Mouse (Mus musculus) brain, embryonic 18.5 days (tissue): ENCODE results near the gene Cntfr.
"Not testable (repeated sequence)": the region's sequence is repeated elsewhere in the genome, so short reads cannot be mapped to it uniquely, and the experiment has no call there.

Experiments used
- DNase-seq: peaks from one replicate; pipeline ENCODE4 v3.0.0-alpha.2; 2012; ENCODE audit warnings: low read depth, low spot score

Cntfr gene

DNA sequence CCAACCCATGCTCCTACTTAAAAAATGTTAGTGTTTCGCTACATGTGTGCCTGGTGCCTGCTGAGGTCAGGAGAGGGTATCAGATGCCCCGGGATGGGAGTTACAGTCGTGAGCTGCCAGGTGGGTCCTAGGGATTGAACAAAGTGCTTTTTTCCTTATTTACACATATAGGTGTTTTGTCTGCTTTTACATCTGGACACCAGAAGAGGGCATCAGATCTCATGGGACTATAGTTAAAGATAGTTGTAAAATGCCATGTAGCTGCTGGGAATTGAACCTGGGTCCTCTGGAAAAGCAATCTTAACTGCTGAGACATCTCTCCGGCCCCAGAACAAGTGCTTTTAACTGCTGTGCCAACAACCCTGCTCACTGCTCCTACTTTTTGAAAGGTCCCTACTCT is 13.3 kb upstream of the Cntfr start:
- no peak for DNase-seq

- DNase-seq: no peak
These were observed 11.4 kb upstream of the Cntfr start for GRCm38 (mm10) chr4:41708192-41708745.

- DNase-seq: peak; percentile 73
These were observed 10.2 kb upstream of the Cntfr start for GRCm38 (mm10) chr4:41707011-41707535.

- DNase-seq: no peak
These were observed 9.2 kb upstream of the Cntfr start for GRCm38 (mm10) chr4:41705922-41706754.

GRCm38 (mm10) chr4:41704651-41705050 is 7.8 kb upstream of the Cntfr start:
- no peak for DNase-seq

GRCm38 (mm10) chr4:41702226-41702625 is 5.3 kb upstream of the Cntfr start:
- not testable (repeated sequence) for DNase-seq

GRCm38 (mm10) chr4:41700224-41700623 is 3.3 kb upstream of the Cntfr start:
- not testable (repeated sequence) for DNase-seq

DNA sequence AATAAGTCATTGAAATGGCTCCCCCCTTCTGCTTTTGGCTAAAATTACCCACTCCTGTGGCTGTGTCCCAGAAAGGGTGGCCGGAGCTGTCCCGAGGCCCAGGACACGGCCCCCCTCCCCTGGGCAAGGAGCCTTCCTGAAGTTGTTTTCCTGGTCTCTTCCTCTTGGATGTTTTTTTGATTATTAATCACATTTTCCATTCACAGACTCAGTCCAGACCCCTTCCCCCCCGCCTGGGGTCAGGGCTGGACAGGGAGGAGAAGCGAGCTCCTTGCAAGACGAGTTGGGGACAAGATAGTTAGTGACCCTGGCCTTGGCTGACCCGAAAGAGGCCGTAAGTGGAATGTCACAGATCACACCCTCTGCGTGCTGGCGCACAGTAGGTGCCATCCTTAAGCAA is 2.9 kb upstream of the Cntfr start, which contains the start of gene Il11ra1:
Il11ra1 (plus strand) TSS at position 207 of the 400 bp plus-strand sequence.
- DNase-seq: not testable (repeated sequence)

DNA sequence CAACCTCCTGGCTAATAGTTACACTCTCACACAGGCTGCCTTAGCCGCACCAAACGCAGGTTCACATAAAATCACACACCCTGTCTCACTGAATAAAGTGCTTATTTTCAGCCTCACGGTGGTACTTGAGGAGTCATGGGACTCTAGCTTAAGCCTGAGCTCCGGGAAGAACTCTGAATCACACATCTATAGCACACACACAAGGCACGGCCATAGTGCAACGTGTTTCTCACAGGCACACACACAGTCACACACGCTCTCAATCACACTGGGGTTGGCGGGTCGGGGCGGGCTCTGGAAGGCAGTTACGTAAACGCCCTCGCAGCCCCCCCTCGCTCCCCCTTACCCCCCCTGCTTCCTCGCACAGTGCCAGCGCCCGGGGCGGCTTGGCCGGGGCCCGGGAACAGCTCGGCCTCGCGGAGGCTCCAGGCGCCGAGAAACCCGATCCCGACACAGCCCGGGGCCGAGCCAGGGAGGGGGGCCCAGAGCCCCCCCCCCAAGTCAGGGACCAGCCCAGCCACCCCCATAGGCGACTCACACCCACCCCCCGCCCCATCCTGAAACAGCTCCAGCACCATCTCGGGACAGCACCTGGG is 1.6 kb upstream of the Cntfr start:
- DNase-seq: not testable (repeated sequence)

GRCm38 (mm10) chr4:41696452-41696851 is 437 bp downstream of the Cntfr start:
- DNase-seq: not testable (repeated sequence)

- DNase-seq: not testable (repeated sequence)
These were observed 1.1 kb downstream of the Cntfr start for GRCm38 (mm10) chr4:41695800-41696199.

- not testable (repeated sequence) for DNase-seq
These were observed 3.4 kb downstream of the Cntfr start for GRCm38 (mm10) chr4:41693511-41693910.

DNA sequence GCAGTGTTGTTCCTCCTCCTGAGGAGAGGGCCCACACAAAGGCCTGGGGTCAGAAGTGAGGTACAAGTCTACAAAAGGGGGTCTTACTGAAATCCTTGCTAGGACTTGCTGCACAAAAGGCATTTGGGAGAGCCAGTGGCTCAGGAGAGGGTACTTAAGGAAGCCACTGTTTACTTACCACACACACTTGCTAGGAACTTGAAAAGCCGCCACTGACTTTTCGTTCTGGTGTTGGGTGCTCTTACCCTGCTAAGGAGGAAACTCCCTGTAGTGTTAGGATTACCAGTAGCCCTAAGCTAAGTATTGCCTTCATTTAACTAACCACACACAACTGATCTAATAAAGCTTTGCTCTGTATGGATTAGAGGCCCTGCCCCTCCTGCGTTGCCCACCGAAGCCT is 6.9 kb downstream of the Cntfr start:
- DNase-seq: not testable (repeated sequence)

DNA sequence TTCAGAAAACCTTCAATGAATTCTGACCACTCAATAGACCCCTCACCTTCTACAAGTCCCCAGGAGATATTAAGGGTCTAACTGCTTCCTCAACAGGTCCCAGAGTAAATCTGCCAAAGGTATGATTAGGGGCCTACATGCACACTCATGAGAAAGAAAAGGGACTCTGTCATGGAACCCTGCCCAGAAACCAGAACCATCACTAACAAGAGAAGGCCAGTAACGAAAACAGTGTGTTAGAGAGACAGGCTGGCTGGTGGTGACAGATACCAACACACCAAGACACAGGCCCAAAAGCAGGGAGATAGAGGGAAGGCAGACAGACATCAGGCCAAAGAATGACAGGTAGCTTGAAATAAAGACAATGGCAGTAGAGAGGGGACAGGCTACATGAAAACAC is 8.3 kb downstream of the Cntfr start:
- not testable (repeated sequence) for DNase-seq

- DNase-seq: not testable (repeated sequence)
These were observed 10.9 kb downstream of the Cntfr start for GRCm38 (mm10) chr4:41685882-41686492.

DNA sequence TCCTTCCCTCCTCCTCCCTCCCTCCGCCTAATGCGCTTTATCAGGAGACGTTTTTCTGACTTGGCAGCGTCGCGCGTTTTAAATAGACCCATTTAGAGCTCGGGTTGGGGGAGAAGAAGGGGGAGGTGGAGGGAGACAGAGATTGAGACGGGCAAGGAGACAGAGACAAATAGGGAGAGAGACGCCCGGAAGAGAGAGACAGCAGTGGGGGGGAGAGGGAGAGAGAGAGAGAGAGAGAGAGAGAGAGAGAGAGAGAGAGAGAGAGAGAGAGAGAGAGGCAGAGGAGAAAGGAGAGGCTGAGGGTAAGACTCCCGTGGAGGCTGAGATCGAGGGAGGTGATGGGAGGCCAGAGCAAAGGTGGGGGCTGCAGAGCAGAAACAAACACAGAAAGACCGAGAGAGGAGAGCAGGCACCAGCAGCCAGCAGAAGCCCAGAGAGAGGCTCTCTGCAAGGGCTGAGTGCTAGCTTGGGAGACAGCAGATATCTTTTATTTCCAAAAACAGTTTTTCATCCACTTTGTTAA is 11.9 kb downstream of the Cntfr start:
- DNase-seq: not testable (repeated sequence)

DNA sequence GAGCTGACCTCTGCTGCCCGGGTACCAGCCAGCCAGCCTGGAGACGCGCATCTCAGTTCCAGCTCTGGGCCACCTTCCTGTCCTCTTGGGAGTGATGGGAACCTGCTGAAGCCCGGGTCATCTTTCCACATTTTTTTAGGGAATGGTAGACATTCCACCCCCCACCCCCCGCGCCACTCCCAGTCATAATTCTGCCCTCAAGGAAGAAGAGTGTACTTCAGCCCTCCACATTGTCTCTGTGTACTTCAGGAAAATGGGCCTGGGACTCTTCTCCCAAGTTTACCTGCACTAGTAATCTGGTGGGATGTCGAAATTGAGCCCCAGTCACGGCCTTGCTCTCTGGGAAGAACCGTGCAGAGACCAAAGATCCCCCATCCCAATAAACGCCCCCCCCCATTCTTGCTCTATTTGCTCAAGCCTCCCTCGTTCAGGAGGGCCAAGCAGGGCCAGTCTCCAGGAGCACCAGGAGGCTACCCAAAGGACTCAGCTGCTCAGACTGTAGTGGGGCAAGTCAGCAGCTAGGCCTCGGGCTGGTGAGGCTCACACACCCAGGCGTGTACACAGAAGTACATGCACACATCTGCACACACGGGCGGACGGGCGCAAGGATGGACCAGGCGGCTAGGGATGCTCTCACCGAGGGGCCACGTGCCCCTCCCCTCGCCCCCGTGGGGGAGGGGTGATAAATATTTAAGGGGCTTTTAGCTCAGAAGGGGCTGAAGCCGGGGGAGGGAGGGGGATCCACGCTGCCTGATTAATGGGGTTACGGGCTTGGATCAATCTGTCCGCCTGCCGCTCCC is 12.6 kb downstream of the Cntfr start:
- DNase-seq: not testable (repeated sequence)

DNA sequence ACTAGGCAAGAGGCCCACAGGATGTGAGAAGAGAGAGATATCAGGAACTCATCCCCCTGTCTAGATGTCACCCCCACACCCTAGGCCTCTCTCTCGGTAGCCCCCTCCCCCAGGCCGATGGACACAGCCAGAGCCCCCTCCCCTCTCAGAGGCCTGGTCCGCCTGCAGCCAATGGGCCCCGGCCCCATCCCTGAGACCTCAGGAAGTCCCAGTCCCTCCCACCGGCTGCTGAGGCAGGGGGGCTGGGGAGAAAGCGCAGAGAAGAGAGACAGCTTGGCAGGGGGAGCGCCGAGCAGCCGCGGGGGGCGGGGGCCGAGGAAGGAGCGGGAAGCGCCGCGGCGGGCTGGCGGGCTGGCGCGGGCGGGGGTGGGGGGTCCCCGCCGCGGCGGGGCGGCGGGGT is 13.6 kb downstream of the Cntfr start:
- DNase-seq: not testable (repeated sequence)

DNA sequence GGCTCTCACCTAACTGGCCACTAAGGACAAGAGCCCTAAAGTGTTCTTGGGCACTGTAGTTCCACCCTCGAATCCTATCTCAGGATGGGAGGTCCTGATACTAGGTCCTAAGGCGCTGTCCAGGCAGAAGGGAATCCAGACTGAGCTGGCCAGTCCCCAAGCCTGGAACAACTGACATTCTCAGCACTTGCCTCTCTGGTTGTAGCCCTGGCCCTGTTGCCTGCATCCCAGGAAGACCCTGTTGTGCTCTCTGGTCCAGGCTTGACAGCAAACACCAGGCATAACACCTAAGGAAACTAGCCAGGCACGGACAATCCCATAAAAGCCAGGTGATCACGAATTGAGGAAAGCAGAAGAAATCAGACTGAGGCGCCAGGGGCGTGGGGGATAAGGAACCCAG is 14.1 kb downstream of the Cntfr start:
- DNase-seq: no peak

- DNase-seq: no peak
These were observed 14.9 kb downstream of the Cntfr start for GRCm38 (mm10) chr4:41681947-41682346.

DNA sequence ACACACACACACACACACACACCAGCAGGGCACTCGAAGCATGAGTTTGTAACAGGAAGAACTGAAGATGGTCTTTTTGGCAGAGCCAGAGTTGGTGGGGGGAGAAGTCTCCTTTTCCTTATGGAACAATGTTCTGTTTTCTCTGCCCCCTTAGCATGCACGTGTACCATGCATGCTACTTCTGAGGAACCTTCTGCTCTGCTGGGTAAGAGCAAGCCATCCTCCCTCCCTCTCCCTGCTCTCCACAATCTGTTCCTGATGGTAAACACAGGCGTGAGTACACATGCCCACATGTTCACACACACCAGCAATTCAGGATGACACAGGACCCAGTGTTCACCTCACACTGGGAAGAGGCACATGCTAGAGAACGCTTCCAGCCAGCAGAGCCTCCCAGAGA is 15.7 kb downstream of the Cntfr start:
- no peak for DNase-seq
